Mouse (Mus musculus) forebrain, embryonic 13.5 days (tissue): Measurements from ENCODE around the gene Lrrc8e. TPM values are rescaled to one million over a fixed set of nuclear protein-coding genes. Genes with fewer than 3 reads are reported as not detected.
A peak's percentile ranks its signal among the peaks of the same experiment; 100 is the strongest.

Experiments
- ATAC-seq: fragments of 200-750 bp; cut with Nextera tagmentation; 2 replicates; pipeline ENCODE4 v1.8.0; 2017
- H3K27ac ChIP-seq: fragments of 300-500 bp; sonication (generic); 2 replicates; pipeline ENCODE4 v1.5.1; 2015; ENCODE audit warnings: inconsistent platforms, mild to moderate bottlenecking, moderate library complexity
- H3K27me3 ChIP-seq: fragments of 300-500 bp; sonication (generic); 2 replicates; pipeline ENCODE4 v1.6.1; 2015; ENCODE audit warnings: mild to moderate bottlenecking, inconsistent platforms
- H3K36me3 ChIP-seq: fragments of 300-500 bp; sonication (generic); 2 replicates; pipeline ENCODE4 v1.6.1; 2015; ENCODE audit warnings: mild to moderate bottlenecking, inconsistent platforms; ENCODE audit not compliant: poor library complexity, severe bottlenecking
- H3K4me1 ChIP-seq: fragments of 300-500 bp; sonication (generic); 2 replicates; pipeline ENCODE4 v1.6.1; 2015; ENCODE audit warnings: inconsistent platforms
- H3K4me2 ChIP-seq: fragments of 300-500 bp; sonication (generic); 2 replicates; pipeline ENCODE4 v1.6.1; 2015; ENCODE audit warnings: inconsistent platforms, mild to moderate bottlenecking, moderate library complexity
- H3K4me3 ChIP-seq: fragments of 300-500 bp; sonication (generic); 2 replicates; pipeline ENCODE4 v1.5.1; 2015; ENCODE audit warnings: mild to moderate bottlenecking, inconsistent platforms
- H3K9ac ChIP-seq: fragments of 300-500 bp; sonication (generic); 2 replicates; pipeline ENCODE4 v1.6.1; 2015; ENCODE audit warnings: mild to moderate bottlenecking, inconsistent platforms
- H3K9me3 ChIP-seq: fragments of 300-500 bp; sonication (generic); replicated peaks from 2 replicates; pipeline ENCODE4 v1.6.1; 2016; ENCODE audit warnings: inconsistent platforms
- WGBS: fragments of 180-500 bp; shearing (Covaris S2); methylation state at CpG from one replicate; pipeline ENCODE4 v1.1.7; 2015; 5-methylcytosine and 5-hydroxymethylcytosine counted together
- polyA plus RNA-seq: library from polyadenylated mRNA; unstranded; fragments of >200 nt; fragmentation: Nextera tagmentation; extraction: Ambion mirVana; gene quantifications from 2 replicates; pipeline ENCODE4 v1.2.1, GENCODE M21; 2015

Gene Lrrc8e
- polyA plus RNA-seq, 1 experiment from 2014 or later = 0.14 TPM

DNA sequence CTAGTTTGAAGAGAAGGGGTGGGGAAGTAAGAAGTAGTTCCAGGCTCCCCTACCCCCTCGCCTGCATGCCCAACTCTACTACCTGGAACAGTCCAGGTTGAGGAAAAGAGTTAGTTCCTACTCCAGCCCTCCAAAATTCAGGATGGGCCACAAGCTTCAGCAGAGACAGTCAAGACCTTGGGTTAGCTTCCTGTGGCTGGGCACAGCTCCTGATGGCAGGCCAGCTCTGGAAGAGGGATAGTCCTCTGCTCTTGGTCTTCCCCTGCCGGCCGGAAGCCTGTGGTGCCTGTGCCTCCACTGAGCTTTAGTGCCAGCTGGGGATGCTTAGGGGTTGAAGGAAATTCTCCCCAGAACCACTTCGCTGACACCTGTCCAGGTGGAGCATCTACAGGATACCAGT, 304 bp upstream of the Lrrc8e start:
- Histone ChIP-seq H3K4me1 (peaks cover 6% of the 10 kb centered on the region; the same call in 1 of the 2 replicates), H3K4me2 (peak overlapping the region; percentile 49), H3K27me3 (peaks cover 30% of the 10 kb centered on the region), H3K9me3 (no peaks in the 10 kb centered on the region), H3K27ac (no peak overlapping the region), H3K36me3 (no peaks in the 10 kb centered on the region), H3K9ac (peak overlapping the region; percentile 9; the same call in 1 of the 2 replicates), H3K4me3 (peak overlapping the region; percentile 9; the same call in 1 of the 2 replicates)
- WGBS = 30% methylated on average over 4 of the region's 4 CpGs
- 0 out of 2 replicates have a peak, but pooled peaks have one; percentile 16 for ATAC-seq

DNA sequence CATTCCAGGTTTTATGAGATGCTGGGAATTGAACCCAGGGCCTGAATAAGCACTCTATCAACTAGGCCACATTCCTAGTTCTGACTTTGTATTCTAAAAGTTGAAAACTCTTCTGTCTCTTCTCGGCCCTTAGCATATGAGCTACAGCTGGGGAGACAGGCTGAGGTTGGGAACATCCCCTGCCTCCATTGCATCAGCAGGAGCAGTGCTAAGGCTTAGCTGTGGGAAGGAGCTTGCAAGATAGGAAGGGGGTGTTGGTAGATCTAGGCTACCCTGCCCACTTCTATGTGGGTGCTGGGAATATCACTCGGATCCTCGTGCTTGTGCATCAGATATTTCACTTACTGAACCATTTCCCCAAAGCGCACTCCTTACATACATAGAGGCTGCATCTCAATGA, 1.3 kb downstream of the Lrrc8e start:
- ATAC-seq = no peak
- Histone ChIP-seq H3K4me1 (peaks cover 6% of the 10 kb centered on the region; the same call in 1 of the 2 replicates), H3K4me3 (no peak overlapping the region), H3K4me2 (no peak overlapping the region), H3K9me3 (no peaks in the 10 kb centered on the region), H3K27ac (no peak overlapping the region), H3K9ac (no peak overlapping the region), H3K27me3 (peaks cover 30% of the 10 kb centered on the region), H3K36me3 (no peaks in the 10 kb centered on the region)
- WGBS = 93% methylated on average over 4 of the region's 4 CpGs

DNA sequence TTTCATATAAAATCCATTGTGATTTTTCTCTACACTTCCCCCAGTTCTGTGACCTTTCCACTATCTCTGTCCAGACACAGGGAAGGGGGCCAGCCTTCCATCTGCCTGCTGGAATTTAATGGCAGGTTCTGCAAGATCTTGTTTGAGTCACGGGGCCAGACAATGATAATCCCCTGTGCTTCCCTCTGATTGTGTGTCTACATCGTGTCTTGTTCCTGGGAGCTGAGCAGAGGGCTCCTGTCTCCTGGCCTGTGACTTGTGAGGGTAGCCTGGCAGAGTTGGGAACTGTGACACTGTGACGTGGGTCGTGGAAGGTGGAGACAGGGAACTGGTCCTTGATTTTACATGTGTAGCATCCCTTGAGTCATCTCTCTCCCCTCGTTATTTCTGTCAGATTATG, 3.2 kb downstream of the Lrrc8e start:
- WGBS = 64% methylated on average over 5 of the region's 5 CpGs
- Histone ChIP-seq H3K4me2 (no peak overlapping the region), H3K9ac (no peak overlapping the region), H3K27ac (no peak overlapping the region), H3K9me3 (no peaks in the 10 kb centered on the region), H3K36me3 (no peaks in the 10 kb centered on the region), H3K4me3 (no peak overlapping the region), H3K4me1 (peaks cover 6% of the 10 kb centered on the region; the same call in 1 of the 2 replicates), H3K27me3 (peaks cover 29% of the 10 kb centered on the region)
- ATAC-seq = no peak

DNA sequence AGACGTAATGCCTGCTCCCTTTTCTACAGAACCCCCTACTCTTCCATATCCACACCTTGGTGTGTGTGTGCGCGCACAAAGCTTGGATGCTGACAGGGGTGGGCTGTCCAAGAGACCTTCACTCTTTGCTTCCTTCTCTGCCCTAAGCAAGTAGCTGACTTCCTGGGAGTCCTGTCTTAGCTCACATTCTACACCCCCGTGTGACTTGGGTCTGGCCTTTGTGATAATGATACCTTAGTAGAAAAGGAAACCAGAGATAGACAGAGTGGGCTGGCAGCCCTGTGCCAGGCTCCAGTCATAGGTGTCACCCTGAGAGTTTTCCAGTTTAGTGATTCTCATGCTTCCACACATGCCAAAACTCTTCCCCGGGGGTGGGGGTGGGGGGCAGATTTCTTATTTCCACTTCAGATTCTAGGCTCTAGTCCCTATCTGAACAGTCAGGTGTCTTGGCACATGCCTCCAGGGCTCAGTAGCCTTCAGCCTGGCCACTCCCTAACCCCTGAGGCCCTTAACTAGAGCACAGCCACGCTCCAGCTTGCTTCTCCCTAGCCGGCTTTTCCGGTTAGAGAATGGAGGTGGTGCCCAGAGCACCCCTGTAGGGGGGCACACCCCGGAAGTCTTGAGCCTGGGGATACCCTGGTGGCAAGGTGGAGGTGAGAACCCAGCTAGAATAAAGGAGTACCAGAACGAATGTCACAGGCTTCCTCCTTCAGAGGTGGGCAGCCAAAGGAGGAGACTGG, 4.2 kb downstream of the Lrrc8e start:
- no peaks in the 10 kb centered on the region for H3K9me3 ChIP-seq
- no peak overlapping the region for H3K4me2 ChIP-seq
- WGBS = 66% methylated on average over 10 of the region's 10 CpGs
- peaks cover 6% of the 10 kb centered on the region; the same call in 1 of the 2 replicates for H3K4me1 ChIP-seq
- no peak overlapping the region for H3K9ac ChIP-seq
- H3K36me3 ChIP-seq = no peaks in the 10 kb centered on the region
- H3K4me3 ChIP-seq = no peak overlapping the region
- no peak overlapping the region for H3K27ac ChIP-seq
- H3K27me3 ChIP-seq = peaks cover 24% of the 10 kb centered on the region
- ATAC-seq = no peak

GRCm38 (mm10) chr8:4237814-4238433, 11.3 kb downstream of the Lrrc8e start:
- Histone ChIP-seq H3K27ac (peak overlapping the region; percentile 94), H3K9me3 (no peaks in the 10 kb centered on the region), H3K36me3 (peaks cover 21% of the 10 kb centered on the region), H3K27me3 (no peaks in the 10 kb centered on the region), H3K9ac (peak overlapping the region; percentile 75), H3K4me3 (peak overlapping the region; percentile 69), H3K4me1 (peaks cover 34% of the 10 kb centered on the region), H3K4me2 (peak overlapping the region; percentile 89)
- WGBS = 15% methylated on average over 15 of the region's 15 CpGs
- ATAC-seq = no peak

DNA sequence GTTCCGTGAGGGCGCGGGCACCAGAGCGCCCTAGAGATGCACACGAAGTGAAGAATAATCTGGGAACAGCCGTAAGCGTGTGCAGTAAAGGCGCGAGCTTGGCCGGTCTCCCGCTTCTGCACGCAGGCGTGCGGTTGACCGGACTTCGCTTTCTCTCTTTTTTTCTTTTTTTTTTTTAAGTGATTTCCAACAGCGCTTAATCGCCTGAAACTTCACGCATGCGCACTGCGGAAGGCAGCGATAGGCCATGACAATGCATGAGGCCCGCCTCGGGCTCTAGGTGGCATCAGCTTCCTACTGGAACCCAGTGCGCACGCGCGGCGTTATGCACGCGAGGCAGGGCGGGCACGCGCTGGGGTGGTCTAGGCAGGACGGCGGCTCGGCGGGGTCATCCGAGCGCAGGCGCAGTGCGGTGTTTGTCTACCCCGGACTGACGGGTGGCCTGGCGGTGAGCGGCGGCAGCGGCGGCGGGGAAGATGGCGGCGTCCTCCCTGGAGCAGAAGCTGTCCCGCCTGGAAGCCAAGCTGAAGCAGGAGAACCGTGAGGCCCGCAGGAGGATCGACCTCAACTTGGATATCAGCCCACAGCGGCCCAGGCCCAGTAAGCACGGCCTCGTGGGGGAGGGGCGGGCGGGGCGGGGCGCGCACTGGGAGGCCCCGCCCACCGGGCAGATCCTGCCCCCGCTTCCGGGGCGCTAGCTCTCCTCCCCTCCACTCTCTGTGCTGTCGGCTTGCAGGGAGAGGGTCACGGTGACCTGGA, 12.0 kb downstream of the Lrrc8e start, which contains the start of the genes Map2k7 and Gm49320:
Gene Map2k7, plus strand, starts transcription at position 307 of the 759 bp plus-strand sequence.
Gene Gm49320, plus strand, starts transcription at position 432 of the 759 bp plus-strand sequence.
- peak within 1 kb of the TSS; percentile 94 for H3K27ac ChIP-seq
- peak; percentile 95 for ATAC-seq
- H3K4me2 ChIP-seq = peak within 1 kb of the TSS; percentile 89
- H3K27me3 ChIP-seq = no peaks in the 10 kb centered on the region
- H3K4me1 ChIP-seq = peaks cover 34% of the 10 kb centered on the region
- peaks cover 28% of the 10 kb centered on the region for H3K36me3 ChIP-seq
- H3K9me3 ChIP-seq = no peaks in the 10 kb centered on the region
- WGBS = under 1% methylated on average over 62 of the region's 71 CpGs
- peak within 1 kb of the TSS; percentile 69 for H3K4me3 ChIP-seq
- peak within 1 kb of the TSS; percentile 75 for H3K9ac ChIP-seq

DNA sequence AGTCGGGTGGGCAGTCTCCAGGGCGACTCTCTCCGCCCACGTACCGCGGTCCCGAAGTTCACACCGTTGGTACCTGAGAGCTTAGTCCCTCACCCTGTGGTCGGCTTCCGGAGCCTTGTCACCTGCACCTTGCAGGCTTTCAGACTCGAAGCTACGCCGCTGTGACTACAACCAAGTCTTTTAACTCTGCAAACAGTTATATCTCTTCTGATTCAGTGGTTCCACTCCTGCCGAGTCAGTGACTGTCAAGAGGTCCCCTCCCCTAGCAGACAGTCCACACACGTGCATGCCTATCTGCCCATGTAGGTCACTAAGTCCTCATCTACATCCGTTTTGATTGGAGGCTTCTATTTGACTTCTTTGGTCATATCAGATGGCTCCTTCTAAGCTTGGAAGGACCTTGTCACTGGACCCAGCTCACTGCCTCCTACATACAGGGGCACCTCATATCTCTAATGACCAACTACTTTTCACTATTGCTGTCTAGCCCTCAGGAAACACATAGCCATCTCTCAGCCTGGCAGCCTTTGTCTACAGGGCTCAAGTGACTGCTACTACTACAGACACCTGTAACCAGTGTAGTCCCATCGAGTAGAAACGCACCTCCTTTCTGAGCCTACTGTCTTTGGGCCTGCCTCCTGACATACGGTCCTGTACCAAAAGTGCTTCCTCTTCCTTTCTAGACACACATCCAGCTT, 12.7 kb downstream of the Lrrc8e start:
- H3K4me2 ChIP-seq = peak overlapping the region; percentile 89
- peak; percentile 28 for ATAC-seq
- peak overlapping the region; percentile 69 for H3K4me3 ChIP-seq
- H3K9ac ChIP-seq = peak overlapping the region; percentile 75
- peaks cover 36% of the 10 kb centered on the region for H3K36me3 ChIP-seq
- H3K27me3 ChIP-seq = no peaks in the 10 kb centered on the region
- H3K4me1 ChIP-seq = peaks cover 34% of the 10 kb centered on the region
- H3K27ac ChIP-seq = peak overlapping the region; percentile 83
- WGBS = 14% methylated on average over 19 of the region's 19 CpGs
- H3K9me3 ChIP-seq = no peaks in the 10 kb centered on the region

- Histone ChIP-seq H3K9me3 (no peaks in the 10 kb centered on the region), H3K36me3 (peaks cover 90% of the 10 kb centered on the region), H3K4me3 (no peak overlapping the region), H3K9ac (no peak overlapping the region), H3K27ac (no peak overlapping the region), H3K27me3 (peaks cover 4% of the 10 kb centered on the region; the same call in 1 of the 2 replicates), H3K4me1 (peaks cover 24% of the 10 kb centered on the region), H3K4me2 (no peak overlapping the region)
- ATAC-seq = no peak
- 97% methylated on average over 5 of the region's 5 CpGs for WGBS
Measured at GRCm38 (mm10) chr8:4245061-4245460, 18.4 kb downstream of the Lrrc8e start.

DNA sequence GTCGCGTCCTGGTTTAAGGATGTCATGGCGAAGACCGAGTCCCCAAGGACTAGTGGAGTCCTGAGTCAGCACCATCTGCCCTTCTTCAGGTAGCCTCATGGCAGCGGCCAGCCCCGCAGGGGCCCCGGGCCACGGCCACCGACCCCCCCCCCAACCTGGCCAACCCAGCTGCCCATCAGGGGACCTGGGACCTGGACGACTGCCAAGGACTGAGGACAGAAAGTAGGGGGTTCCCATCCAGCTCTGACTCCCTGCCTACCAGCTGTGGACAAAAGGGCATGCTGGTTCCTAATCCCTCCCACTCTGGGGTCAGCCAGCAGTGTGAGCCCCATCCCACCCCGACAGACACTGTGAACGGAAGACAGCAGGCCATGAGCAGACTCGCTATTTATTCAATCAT, 19.1 kb downstream of the Lrrc8e start:
- no peaks in the 10 kb centered on the region for H3K9me3 ChIP-seq
- no peak overlapping the region for H3K4me3 ChIP-seq
- no peak overlapping the region for H3K27ac ChIP-seq
- H3K4me1 ChIP-seq = peaks cover 24% of the 10 kb centered on the region
- H3K36me3 ChIP-seq = peaks cover 87% of the 10 kb centered on the region
- ATAC-seq = no peak
- H3K9ac ChIP-seq = no peak overlapping the region
- WGBS = 93% methylated on average over 12 of the region's 13 CpGs
- no peak overlapping the region for H3K4me2 ChIP-seq
- H3K27me3 ChIP-seq = peaks cover 4% of the 10 kb centered on the region; the same call in 1 of the 2 replicates

DNA sequence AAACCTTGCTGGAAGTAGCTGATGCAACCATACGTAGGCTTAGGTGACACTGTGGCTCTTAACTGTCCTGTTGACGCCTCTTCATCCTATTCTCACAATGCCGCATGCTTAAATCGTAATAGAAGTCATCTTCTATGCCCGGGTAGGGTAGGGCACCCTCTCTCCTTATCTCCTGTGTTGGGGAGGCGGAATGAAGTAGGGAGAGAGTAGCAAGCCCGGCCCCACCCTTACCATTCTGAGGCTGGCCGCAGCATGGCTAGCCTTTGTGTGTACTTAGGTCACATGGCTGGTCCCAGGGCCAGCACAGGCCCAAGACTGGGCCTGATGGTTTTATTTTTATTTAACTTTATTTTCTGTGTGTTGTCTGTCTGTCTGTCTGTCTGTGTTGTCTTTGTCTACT, 20.6 kb downstream of the Lrrc8e start:
- Histone ChIP-seq H3K4me2 (no peak overlapping the region), H3K9ac (no peak overlapping the region), H3K9me3 (no peaks in the 10 kb centered on the region), H3K4me3 (no peak overlapping the region), H3K27me3 (peaks cover 4% of the 10 kb centered on the region; the same call in 1 of the 2 replicates), H3K27ac (no peak overlapping the region), H3K36me3 (peaks cover 77% of the 10 kb centered on the region), H3K4me1 (peaks cover 14% of the 10 kb centered on the region)
- no peak for ATAC-seq
- WGBS = 91% methylated on average over 8 of the region's 8 CpGs

GRCm38 (mm10) chr8:4247951-4248540, 21.4 kb downstream of the Lrrc8e start, which contains the start of gene Tgfbr3l:
Gene Tgfbr3l (plus strand): TSS chr8:4248214.
- Histone ChIP-seq H3K4me2 (no peak within 1 kb of the TSS), H3K4me1 (peaks cover 18% of the 10 kb centered on the region), H3K27ac (no peak within 1 kb of the TSS), H3K9ac (peak within 1 kb of the TSS; percentile 51), H3K9me3 (no peaks in the 10 kb centered on the region), H3K27me3 (peaks cover 4% of the 10 kb centered on the region; the same call in 1 of the 2 replicates), H3K36me3 (peaks cover 69% of the 10 kb centered on the region), H3K4me3 (no peak within 1 kb of the TSS)
- ATAC-seq = no peak
- 85% methylated on average over 15 of the region's 15 CpGs for WGBS
